Mouse (Mus musculus) hindbrain, embryonic 10.5 days (tissue): ENCODE measurements around the gene Sparc. TPM values are rescaled to one million over a fixed set of nuclear protein-coding genes. Genes with fewer than 3 reads are reported as not detected.

Source experiments
- DNase-seq: peaks from one replicate; pipeline ENCODE4 v3.0.0-alpha.2; 2017; ENCODE audit warnings: low spot score
- H3K27ac ChIP-seq: fragments of 300-500 bp; sonication (generic); 2 replicates; pipeline ENCODE4 v1.5.1; 2016; ENCODE audit warnings: mild to moderate bottlenecking, moderate library complexity
- H3K27me3 ChIP-seq: fragments of 300-500 bp; sonication (generic); 2 replicates; pipeline ENCODE4 v1.6.1; 2016; ENCODE audit warnings: mild to moderate bottlenecking; ENCODE audit not compliant: poor library complexity, insufficient read depth, severe bottlenecking
- H3K36me3 ChIP-seq: fragments of 300-500 bp; sonication (generic); 2 replicates; pipeline ENCODE4 v1.6.1; 2016; ENCODE audit warnings: mild to moderate bottlenecking, moderate library complexity
- H3K4me1 ChIP-seq: fragments of 300-500 bp; sonication (generic); replicated peaks from 2 replicates; pipeline ENCODE4 v1.6.1; 2016; ENCODE audit warnings: mild to moderate bottlenecking
- H3K4me3 ChIP-seq: fragments of 300-500 bp; sonication (generic); 2 replicates; pipeline ENCODE4 v1.5.1; 2016; ENCODE audit warnings: mild to moderate bottlenecking, moderate library complexity
- H3K9me3 ChIP-seq: fragments of 300-500 bp; sonication (generic); 2 replicates; pipeline ENCODE4 v1.6.1; 2016; ENCODE audit warnings: mild to moderate bottlenecking, moderate library complexity
- whole genome bisulfite sequencing: fragments of 180-500 bp; shearing (Covaris S2); methylation state at CpG from one replicate; pipeline ENCODE4 v1.1.7; 2016; 5-methylcytosine and 5-hydroxymethylcytosine counted together
- polyA plus RNA-seq: library from polyadenylated mRNA; unstranded; fragments of >200 nt; fragmentation: Nextera tagmentation; extraction: Ambion mirVana; gene quantifications from 2 replicates; pipeline ENCODE4 v1.2.1, GENCODE M21; 2016

Gene Sparc
- polyA plus RNA-seq, 1 experiment from 2014 or later: 454 TPM

DNA sequence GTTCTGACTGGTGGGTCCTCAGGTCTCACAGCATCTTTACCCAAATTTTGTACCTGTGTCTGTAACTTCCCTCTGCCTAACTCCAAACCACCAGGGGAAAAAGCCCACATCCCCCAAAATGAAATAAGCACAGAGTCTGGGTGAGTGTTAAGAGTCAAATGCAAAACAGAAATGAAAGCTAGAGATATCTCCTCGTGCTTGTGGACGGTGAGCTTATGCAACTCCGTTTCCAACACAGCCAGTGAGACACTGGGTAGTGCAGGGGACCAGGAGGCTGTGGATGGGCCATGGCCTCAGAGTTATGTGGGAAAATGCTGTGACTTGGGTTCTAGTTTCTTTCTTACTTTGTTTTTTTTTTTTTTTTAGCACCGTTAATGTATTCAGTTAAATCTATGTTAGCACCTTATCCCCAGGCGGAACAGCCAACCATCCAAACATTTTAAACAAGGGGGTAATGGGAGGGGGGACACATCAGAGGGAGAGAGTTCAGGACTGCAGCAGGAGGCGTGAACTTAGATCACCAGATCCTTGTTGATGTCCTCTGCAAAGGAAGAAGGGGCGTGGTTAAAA lies 27.8 kb downstream of the Sparc start:
- no peaks in the 10 kb centered on the region for H3K9me3 ChIP-seq
- no peak overlapping the region for H3K27ac ChIP-seq
- peaks cover 46% of the 10 kb centered on the region for H3K36me3 ChIP-seq
- WGBS: 84% methylated on average over 7 of the region's 7 CpGs
- no peaks in the 10 kb centered on the region for H3K27me3 ChIP-seq
- no peak overlapping the region for H3K4me3 ChIP-seq
- no peak for DNase-seq
- H3K4me1 ChIP-seq: peaks cover 5% of the 10 kb centered on the region; the same call in 1 of the 2 replicates

- WGBS: 83% methylated on average over 6 of the region's 6 CpGs
- Histone ChIP-seq H3K36me3 (peaks cover 40% of the 10 kb centered on the region), H3K9me3 (no peaks in the 10 kb centered on the region), H3K4me1 (peaks cover 5% of the 10 kb centered on the region; the same call in 1 of the 2 replicates), H3K4me3 (no peak overlapping the region), H3K27me3 (no peaks in the 10 kb centered on the region), H3K27ac (no peak overlapping the region)
- no peak for DNase-seq
Measured at GRCm38 (mm10) chr11:55394592-55394991, 28.4 kb downstream of the Sparc start.

DNA sequence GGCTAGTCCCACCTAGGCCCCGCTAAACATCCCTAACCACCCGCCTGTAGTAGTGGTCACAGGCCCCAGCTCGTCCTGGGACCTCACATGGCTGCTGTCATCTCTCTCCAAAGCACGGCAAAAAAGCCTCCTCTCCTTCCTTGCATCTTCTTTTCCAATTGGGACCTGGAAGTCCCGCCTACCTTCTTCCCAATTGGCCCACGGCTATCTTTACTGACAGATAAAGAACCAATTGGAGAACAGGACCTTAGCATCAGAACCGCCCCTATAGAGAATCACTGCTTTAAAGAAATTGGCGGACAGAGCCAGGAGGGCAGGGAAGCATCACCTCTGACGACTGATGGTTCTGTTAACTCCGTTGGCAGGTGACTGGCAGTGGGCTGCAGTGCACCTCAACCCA lies 30.5 kb downstream of the Sparc start:
- DNase-seq: peak; percentile 44
- 25% methylated on average over 10 of the region's 10 CpGs for WGBS
- H3K27ac ChIP-seq: 0 out of 2 replicates have a peak overlapping the region, but pooled peaks have one; percentile 16
- H3K4me1 ChIP-seq: peaks cover 5% of the 10 kb centered on the region; the same call in 1 of the 2 replicates
- no peaks in the 10 kb centered on the region for H3K9me3 ChIP-seq
- peaks cover 19% of the 10 kb centered on the region for H3K36me3 ChIP-seq
- H3K27me3 ChIP-seq: no peaks in the 10 kb centered on the region
- no peak overlapping the region; the same call in 1 of the 2 replicates for H3K4me3 ChIP-seq

DNA sequence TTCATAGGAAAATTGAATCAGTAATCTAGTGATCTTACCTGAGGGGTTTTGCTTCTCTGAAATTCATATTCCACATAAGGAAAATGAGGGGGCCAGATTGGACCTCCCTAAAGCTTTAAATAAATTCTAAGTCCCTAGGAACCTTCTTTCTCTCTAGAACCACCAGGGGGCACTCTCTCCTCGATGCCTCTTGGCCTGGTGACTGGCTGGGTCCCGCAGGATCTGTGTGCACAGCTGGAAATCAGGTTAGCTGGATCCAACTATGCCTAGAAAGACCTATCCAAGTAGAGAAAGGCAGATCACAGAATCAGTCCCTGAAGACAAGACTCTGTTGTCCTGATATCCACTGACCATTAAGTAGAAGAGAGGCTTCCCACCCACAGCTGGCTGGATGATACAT lies 33.2 kb downstream of the Sparc start:
- WGBS: 4% methylated on average over 2 of the region's 2 CpGs
- Histone ChIP-seq H3K27ac (no peak overlapping the region), H3K27me3 (no peaks in the 10 kb centered on the region), H3K36me3 (peaks cover 1% of the 10 kb centered on the region), H3K4me1 (peaks cover 13% of the 10 kb centered on the region), H3K9me3 (no peaks in the 10 kb centered on the region), H3K4me3 (no peak overlapping the region)
- peak; percentile 71 for DNase-seq

DNA sequence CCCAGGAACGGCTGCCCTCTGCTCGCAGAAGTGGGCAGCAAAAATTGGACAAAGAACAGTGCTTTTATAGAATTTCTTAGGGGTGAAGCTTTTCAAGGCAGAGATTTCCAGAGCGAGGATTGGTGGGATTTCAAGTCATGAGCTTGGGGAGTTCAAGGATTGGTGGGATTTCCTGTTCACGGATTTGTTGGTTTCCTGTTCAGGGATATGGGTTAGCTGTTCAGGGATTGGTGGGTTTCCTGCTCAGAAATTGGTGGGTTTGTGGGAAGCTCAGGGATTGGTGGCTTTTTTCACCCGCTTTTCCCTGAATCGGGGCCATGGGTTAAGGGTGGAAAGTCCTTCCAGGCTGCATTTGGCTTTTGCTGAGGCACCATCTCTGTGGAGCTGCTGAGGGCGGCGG lies 35.4 kb downstream of the Sparc start:
- H3K36me3 ChIP-seq: no peaks in the 10 kb centered on the region
- no peak overlapping the region for H3K27ac ChIP-seq
- no peak overlapping the region for H3K4me3 ChIP-seq
- H3K9me3 ChIP-seq: no peaks in the 10 kb centered on the region
- peaks cover 12% of the 10 kb centered on the region for H3K4me1 ChIP-seq
- DNase-seq: no peak
- H3K27me3 ChIP-seq: 0 out of 2 replicates have a peak, but pooled peaks cover 4% of the 10 kb centered on the region
- 60% methylated on average over 8 of the region's 8 CpGs for WGBS

GRCm38 (mm10) chr11:55386424-55387063 lies 36.4 kb downstream of the Sparc start:
- DNase-seq: peak; percentile 89
- Histone ChIP-seq H3K27me3 (0 out of 2 replicates have a peak, but pooled peaks cover 4% of the 10 kb centered on the region), H3K36me3 (no peaks in the 10 kb centered on the region), H3K27ac (no peak overlapping the region), H3K4me3 (no peak overlapping the region), H3K9me3 (no peaks in the 10 kb centered on the region), H3K4me1 (peaks cover 8% of the 10 kb centered on the region)
- WGBS: 14% methylated on average over 11 of the region's 11 CpGs

DNA sequence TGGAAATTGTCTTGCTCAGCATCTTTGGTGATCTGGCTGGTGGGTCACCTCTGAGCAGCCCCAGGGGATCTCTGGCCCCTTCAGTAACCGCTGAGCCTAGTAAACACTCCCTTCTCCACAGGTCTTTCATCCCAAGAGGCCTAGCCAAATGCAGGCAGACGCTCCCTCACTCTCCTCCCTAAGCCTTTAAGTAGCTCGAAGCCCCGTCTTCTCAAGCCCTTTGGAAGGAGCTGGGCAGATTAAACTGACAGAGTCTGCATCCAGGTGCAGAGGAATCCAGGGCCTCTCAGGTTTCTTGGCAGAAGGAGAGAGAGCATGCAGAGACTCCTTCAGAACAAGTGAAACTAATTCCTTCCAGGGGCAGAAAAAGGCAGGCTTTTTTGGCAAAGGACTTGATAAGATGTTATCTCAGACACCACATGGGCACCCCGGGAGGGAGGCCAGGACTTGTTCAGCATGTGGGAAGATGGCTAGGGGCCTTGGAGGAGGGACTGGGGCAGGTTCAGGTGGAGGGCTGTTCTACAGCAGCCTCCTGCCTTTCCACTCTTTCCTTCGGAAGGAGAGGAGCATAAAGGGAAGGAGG lies 39.4 kb downstream of the Sparc start:
- H3K27me3 ChIP-seq: 0 out of 2 replicates have a peak, but pooled peaks cover 4% of the 10 kb centered on the region

GRCm38 (mm10) chr11:55380908-55381307 lies 42.1 kb downstream of the Sparc start:
- no peak for DNase-seq
- H3K9me3 ChIP-seq: no peaks in the 10 kb centered on the region
- peaks cover 4% of the 10 kb centered on the region; the same call in 1 of the 2 replicates for H3K27me3 ChIP-seq
- WGBS: 84% methylated on average over 6 of the region's 6 CpGs
- no peaks in the 10 kb centered on the region for H3K36me3 ChIP-seq
- H3K27ac ChIP-seq: no peak overlapping the region
- H3K4me1 ChIP-seq: no peaks in the 10 kb centered on the region; the same call in 1 of the 2 replicates
- H3K4me3 ChIP-seq: no peak overlapping the region

More for the DNA sequence above, 39.4 kb downstream of the Sparc start:
- no peak overlapping the region for H3K27ac ChIP-seq
- no peaks in the 10 kb centered on the region for H3K9me3 ChIP-seq
- H3K4me1 ChIP-seq: peaks cover 8% of the 10 kb centered on the region
- no peaks in the 10 kb centered on the region for H3K36me3 ChIP-seq
- 36% methylated on average over 6 of the region's 6 CpGs for WGBS
- no peak overlapping the region for H3K4me3 ChIP-seq
- no peak for DNase-seq

GRCm38 (mm10) chr11:55378371-55378770 lies 44.6 kb downstream of the Sparc start:
- Histone ChIP-seq H3K4me1 (no peaks in the 10 kb centered on the region; the same call in 1 of the 2 replicates), H3K9me3 (no peaks in the 10 kb centered on the region), H3K36me3 (no peaks in the 10 kb centered on the region), H3K27ac (no peak overlapping the region), H3K27me3 (peaks cover 4% of the 10 kb centered on the region; the same call in 1 of the 2 replicates), H3K4me3 (no peak overlapping the region)
- 64% methylated on average over 5 of the region's 5 CpGs for WGBS
- no peak for DNase-seq

GRCm38 (mm10) chr11:55373838-55374237 lies 49.1 kb downstream of the Sparc start:
- peaks cover 4% of the 10 kb centered on the region; the same call in 1 of the 2 replicates for H3K4me1 ChIP-seq
- H3K27me3 ChIP-seq: peaks cover 4% of the 10 kb centered on the region; the same call in 1 of the 2 replicates
- H3K4me3 ChIP-seq: no peak overlapping the region
- no peaks in the 10 kb centered on the region for H3K9me3 ChIP-seq
- H3K36me3 ChIP-seq: no peaks in the 10 kb centered on the region
- no peak for DNase-seq
- 55% methylated on average over 6 of the region's 6 CpGs for WGBS
- H3K27ac ChIP-seq: no peak overlapping the region

- Histone ChIP-seq H3K36me3 (no peaks in the 10 kb centered on the region), H3K27me3 (peaks cover 4% of the 10 kb centered on the region; the same call in 1 of the 2 replicates), H3K4me1 (peaks cover 4% of the 10 kb centered on the region; the same call in 1 of the 2 replicates), H3K4me3 (no peak overlapping the region), H3K27ac (no peak overlapping the region), H3K9me3 (no peaks in the 10 kb centered on the region)
- WGBS: 86% methylated on average over 12 of the region's 12 CpGs
- no peak for DNase-seq
Measured at GRCm38 (mm10) chr11:55373373-55373772, 49.6 kb downstream of the Sparc start.

GRCm38 (mm10) chr11:55372001-55372400 lies 51.0 kb downstream of the Sparc start:
- H3K27ac ChIP-seq: no peak overlapping the region
- H3K4me3 ChIP-seq: no peak overlapping the region
- H3K4me1 ChIP-seq: peaks cover 5% of the 10 kb centered on the region; the same call in 1 of the 2 replicates
- DNase-seq: no peak
- no peaks in the 10 kb centered on the region for H3K36me3 ChIP-seq
- 44% methylated on average over 6 of the region's 6 CpGs for WGBS
- H3K9me3 ChIP-seq: no peaks in the 10 kb centered on the region
- 0 out of 2 replicates have a peak, but pooled peaks cover 4% of the 10 kb centered on the region for H3K27me3 ChIP-seq

DNA sequence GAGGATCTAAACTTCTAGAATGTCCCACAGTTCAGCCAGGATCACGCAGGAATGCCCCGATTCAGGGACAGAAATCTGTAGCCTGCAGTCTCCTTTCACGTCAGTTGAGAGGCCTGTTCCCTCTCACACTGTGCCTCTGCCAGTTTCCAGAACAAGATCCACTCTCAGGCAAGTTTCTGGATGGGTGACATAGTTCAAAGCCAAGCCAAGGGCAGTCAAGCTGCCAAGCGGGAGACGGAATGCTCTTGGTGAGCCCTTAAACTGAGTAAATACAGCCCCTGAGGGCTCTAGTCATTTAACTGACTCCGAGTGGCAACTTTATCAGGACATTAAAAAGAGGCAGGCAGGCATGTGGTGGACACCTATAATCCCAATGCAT lies 53.9 kb downstream of the Sparc start:
- no peaks in the 10 kb centered on the region for H3K9me3 ChIP-seq
- no peak overlapping the region for H3K4me3 ChIP-seq
- DNase-seq: no peak
- H3K27me3 ChIP-seq: no peaks in the 10 kb centered on the region
- no peak overlapping the region for H3K27ac ChIP-seq
- WGBS: 72% methylated on average over 6 of the region's 6 CpGs
- peaks cover 14% of the 10 kb centered on the region; the same call in 1 of the 2 replicates for H3K4me1 ChIP-seq
- H3K36me3 ChIP-seq: no peaks in the 10 kb centered on the region
